Mouse (Mus musculus): ENCODE results near the gene Thap4. TPM values are rescaled to one million over a fixed set of nuclear protein-coding genes. Genes with fewer than 3 reads are reported as not detected.
"Not testable (repeated sequence)": the region's sequence is repeated elsewhere in the genome, so short reads cannot be mapped to it uniquely, and the experiment has no call there.

The Thap4 gene
- total RNA-seq, 4 experiments from 2014 or later = 45.0 to 54.2 (median 51.8) TPM

GRCm38 (mm10) chr1:93689901-93690496 is 64.7 kb downstream of the Thap4 start:
- DNase-seq = no peak

- DNase-seq = no peak
Measured at GRCm38 (mm10) chr1:93688154-93688553, 66.5 kb downstream of the Thap4 start.

GRCm38 (mm10) chr1:93686961-93687320 is 67.7 kb downstream of the Thap4 start:
- DNase-seq = no peak

GRCm38 (mm10) chr1:93686245-93686960 is 68.3 kb downstream of the Thap4 start:
- DNase-seq = no peak

GRCm38 (mm10) chr1:93685401-93686244 is 69.0 kb downstream of the Thap4 start, which contains the start of gene Bok:
TSS of gene Bok (plus strand) at chr1:93685660.
- DNase-seq = peak; percentile 76

GRCm38 (mm10) chr1:93679889-93680568 is 74.6 kb downstream of the Thap4 start:
- no peak for DNase-seq

GRCm38 (mm10) chr1:93678386-93678785 is 76.3 kb downstream of the Thap4 start:
- DNase-seq = no peak

GRCm38 (mm10) chr1:93672682-93673081 is 82.0 kb downstream of the Thap4 start:
- DNase-seq = no peak

- no peak for DNase-seq
Measured at GRCm38 (mm10) chr1:93669941-93670340, 84.7 kb downstream of the Thap4 start.

- DNase-seq = peak; percentile 74
Measured at GRCm38 (mm10) chr1:93668791-93669548, 85.7 kb downstream of the Thap4 start.

GRCm38 (mm10) chr1:93667760-93668400 is 86.8 kb downstream of the Thap4 start:
- peak; percentile 71 for DNase-seq

- not testable (repeated sequence) for DNase-seq
Measured at GRCm38 (mm10) chr1:93658559-93658958, 96.1 kb downstream of the Thap4 start, which contains the start of gene Stk25. TSS of gene Stk25 (minus strand) at chr1:93658659.

GRCm38 (mm10) chr1:93657025-93657360 is 97.7 kb downstream of the Thap4 start:
- DNase-seq = no peak

GRCm38 (mm10) chr1:93656325-93657024 is 98.2 kb downstream of the Thap4 start:
- DNase-seq = no peak

GRCm38 (mm10) chr1:93654798-93655197 is 99.9 kb downstream of the Thap4 start:
- no peak for DNase-seq

GRCm38 (mm10) chr1:93654275-93654674 is 100.4 kb downstream of the Thap4 start:
- no peak for DNase-seq
